Mouse (Mus musculus) CD4-positive, CD25-positive, alpha-beta regulatory T cell (primary cell): ENCODE data around the gene Dars. TPM values are rescaled to one million over a fixed set of nuclear protein-coding genes. Genes with fewer than 3 reads are reported as not detected.

ENCODE experiments used
- polyA plus RNA-seq: library from polyadenylated mRNA; unstranded; fragments of 100-300 nt; shearing (Covaris generic); gene quantifications from one replicate; pipeline ENCODE4 v1.2.1, GENCODE M21; 2017

The Dars gene
- 182 TPM for polyA plus RNA-seq

GRCm38 (mm10) chr1:128416584-128417532 lies at the start of gene Dars:
TSS of gene Dars (minus strand) at chr1:128417368.

GRCm38 (mm10) chr1:128359554-128360376 lies 57.4 kb downstream of the Dars start, which contains the start of gene Mcm6:
TSS of gene Mcm6 (minus strand) at chr1:128359664.

GRCm38 (mm10) chr1:128328218-128328617 lies 89.0 kb downstream of the Dars start, which contains the start of gene Lct:
TSS of gene Lct (minus strand) at chr1:128328318.

Other genes starting within 250 kb of the Dars start
- 108 TPM for gene Ubxn4, start 173.4 kb downstream of the Dars start, polyA plus RNA-seq
- gene Lct, start 89.0 kb downstream of the Dars start, polyA plus RNA-seq = not detected
- gene Mcm6, start 57.7 kb downstream of the Dars start, polyA plus RNA-seq = 146 TPM
- 9.2 TPM for gene Cxcr4, start 174.9 kb upstream of the Dars start, polyA plus RNA-seq